Mouse (Mus musculus): ENCODE measurements around the gene Rrp12. TPM values are rescaled to one million over a fixed set of nuclear protein-coding genes. Genes with fewer than 3 reads are reported as not detected.
"Not testable (repeated sequence)": the region's sequence is repeated elsewhere in the genome, so short reads cannot be mapped to it uniquely, and the experiment has no call there.

Rrp12 gene
- polyA plus RNA-seq, 1 experiment from 2014 or later, result 15.4 TPM

- Histone ChIP-seq H3K4me1 (replicated peaks) (peaks cover 25% of the 10 kb centered on the region), H3K4me3 (peak overlapping the region; percentile 96; the same call in 1 of the 2 replicates), H3K4me2 (peak overlapping the region; percentile 79; the same call in 1 of the 2 replicates), H3K36me3 (peaks cover 39% of the 10 kb centered on the region)
- not testable (repeated sequence) for H3K27me3 ChIP-seq; H3K9ac ChIP-seq; ATAC-seq (ENCODE audit: low read depth); H3K27ac ChIP-seq (replicated peaks); H3K9me3 ChIP-seq
Measured at GRCm38 (mm10) chr19:41914592-41914882, 18.6 kb upstream of the Rrp12 start.

- Histone ChIP-seq H3K4me1 (replicated peaks) (peaks cover 25% of the 10 kb centered on the region), H3K27ac (replicated peaks) (no peak overlapping the region), H3K4me2 (peak overlapping the region; percentile 79), H3K27me3 (no peaks in the 10 kb centered on the region), H3K9ac (peak overlapping the region; percentile 92), H3K36me3 (peaks cover 33% of the 10 kb centered on the region), H3K9me3 (no peaks in the 10 kb centered on the region), H3K4me3 (peak overlapping the region; percentile 96)
- 49% methylated on average over 6 of the region's 6 CpGs for WGBS
- ATAC-seq (ENCODE audit: low read depth), result no peak
Measured at GRCm38 (mm10) chr19:41913774-41914591, 18.0 kb upstream of the Rrp12 start.

GRCm38 (mm10) chr19:41912121-41913080, 16.4 kb upstream of the Rrp12 start:
- under 1% methylated on average over 53 of the region's 53 CpGs for WGBS
- peak; percentile 82 for ATAC-seq (ENCODE audit: low read depth)
- peaks cover 27% of the 10 kb centered on the region for H3K36me3 ChIP-seq

GRCm38 (mm10) chr19:41911178-41912073, 15.5 kb upstream of the Rrp12 start, which contains the start of gene Pgam1:
Pgam1 (plus strand) TSS chr19:41911923.
- H3K4me3 ChIP-seq, result peak within 1 kb of the TSS; percentile 96
- H3K27me3 ChIP-seq, result no peaks in the 10 kb centered on the region
- H3K27ac ChIP-seq (replicated peaks), result peak within 1 kb of the TSS; percentile 93
- peak; percentile 95 for ATAC-seq (ENCODE audit: low read depth)
- H3K36me3 ChIP-seq, result peaks cover 17% of the 10 kb centered on the region
- 5% methylated on average over 53 of the region's 54 CpGs for WGBS
- no peaks in the 10 kb centered on the region for H3K9me3 ChIP-seq
- H3K4me1 ChIP-seq (replicated peaks), result peaks cover 31% of the 10 kb centered on the region
- H3K4me2 ChIP-seq, result peak within 1 kb of the TSS; percentile 79
- H3K9ac ChIP-seq, result peak within 1 kb of the TSS; percentile 92

More at GRCm38 (mm10) chr19:41912121-41913080, 16.4 kb upstream of the Rrp12 start:
- H3K9me3 ChIP-seq, result no peaks in the 10 kb centered on the region
- H3K9ac ChIP-seq, result peak overlapping the region; percentile 92
- peak overlapping the region; percentile 79 for H3K4me2 ChIP-seq
- no peaks in the 10 kb centered on the region for H3K27me3 ChIP-seq
- peak overlapping the region; percentile 93 for H3K27ac ChIP-seq (replicated peaks)
- H3K4me3 ChIP-seq, result peak overlapping the region; percentile 96
- H3K4me1 ChIP-seq (replicated peaks), result peaks cover 26% of the 10 kb centered on the region

- no peak overlapping the region for H3K4me3 ChIP-seq
- 90% methylated on average over 2 of the region's 2 CpGs for WGBS
- 0 out of 2 replicates have a peak, but pooled peaks cover 9% of the 10 kb centered on the region for H3K36me3 ChIP-seq
- no peak overlapping the region for H3K4me2 ChIP-seq
- H3K9ac ChIP-seq, result no peak overlapping the region
- no peak overlapping the region for H3K27ac ChIP-seq (replicated peaks)
- ATAC-seq (ENCODE audit: low read depth), result no peak
- H3K9me3 ChIP-seq, result no peaks in the 10 kb centered on the region
- no peaks in the 10 kb centered on the region for H3K27me3 ChIP-seq
- H3K4me1 ChIP-seq (replicated peaks), result peaks cover 31% of the 10 kb centered on the region
Measured at GRCm38 (mm10) chr19:41910396-41910795, 14.4 kb upstream of the Rrp12 start.

- H3K9me3 ChIP-seq, result no peaks in the 10 kb centered on the region
- no peaks in the 10 kb centered on the region for H3K36me3 ChIP-seq
- ATAC-seq (ENCODE audit: low read depth), result no peak
- H3K4me3 ChIP-seq, result no peak overlapping the region
- H3K4me2 ChIP-seq, result no peak overlapping the region
- H3K9ac ChIP-seq, result no peak overlapping the region
- no peaks in the 10 kb centered on the region for H3K27me3 ChIP-seq
- 88% methylated on average over 3 of the region's 3 CpGs for WGBS
- no peak overlapping the region for H3K27ac ChIP-seq (replicated peaks)
- H3K4me1 ChIP-seq (replicated peaks), result peaks cover 17% of the 10 kb centered on the region
Measured at GRCm38 (mm10) chr19:41908736-41909135, 12.8 kb upstream of the Rrp12 start.

GRCm38 (mm10) chr19:41907079-41907760, 11.2 kb upstream of the Rrp12 start:
- 0 out of 2 replicates have a peak, but pooled peaks cover 6% of the 10 kb centered on the region for H3K4me1 ChIP-seq (replicated peaks)
- no peak for ATAC-seq (ENCODE audit: low read depth)
- 59% methylated on average over 8 of the region's 8 CpGs for WGBS

GRCm38 (mm10) chr19:41906311-41907078, 10.5 kb upstream of the Rrp12 start:
- 72% methylated on average over 6 of the region's 6 CpGs for WGBS
- no peak overlapping the region for H3K4me2 ChIP-seq
- ATAC-seq (ENCODE audit: low read depth), result no peak

More at GRCm38 (mm10) chr19:41907079-41907760, 11.2 kb upstream of the Rrp12 start:
- no peak overlapping the region for H3K9ac ChIP-seq
- H3K9me3 ChIP-seq, result no peaks in the 10 kb centered on the region
- H3K4me3 ChIP-seq, result no peak overlapping the region
- H3K36me3 ChIP-seq, result no peaks in the 10 kb centered on the region
- no peaks in the 10 kb centered on the region for H3K27me3 ChIP-seq
- H3K27ac ChIP-seq (replicated peaks), result no peak overlapping the region
- H3K4me2 ChIP-seq, result no peak overlapping the region

GRCm38 (mm10) chr19:41905246-41905645, 9.3 kb upstream of the Rrp12 start:
- ATAC-seq (ENCODE audit: low read depth), result no peak
- Histone ChIP-seq H3K9ac (no peak overlapping the region), H3K27me3 (no peaks in the 10 kb centered on the region), H3K4me1 (replicated peaks) (0 out of 2 replicates have a peak, but pooled peaks cover 6% of the 10 kb centered on the region), H3K4me3 (no peak overlapping the region), H3K36me3 (no peaks in the 10 kb centered on the region), H3K27ac (replicated peaks) (no peak overlapping the region), H3K4me2 (no peak overlapping the region), H3K9me3 (no peaks in the 10 kb centered on the region)
- 89% methylated on average over 2 of the region's 2 CpGs for WGBS

More at GRCm38 (mm10) chr19:41906311-41907078, 10.5 kb upstream of the Rrp12 start:
- Histone ChIP-seq H3K4me1 (replicated peaks) (0 out of 2 replicates have a peak, but pooled peaks cover 6% of the 10 kb centered on the region), H3K9ac (no peak overlapping the region), H3K9me3 (no peaks in the 10 kb centered on the region), H3K4me3 (no peak overlapping the region), H3K27ac (replicated peaks) (no peak overlapping the region), H3K36me3 (no peaks in the 10 kb centered on the region), H3K27me3 (no peaks in the 10 kb centered on the region)

- WGBS, result 90% methylated on average over 10 of the region's 10 CpGs
- no peaks in the 10 kb centered on the region for H3K27me3 ChIP-seq
- no peak overlapping the region for H3K4me3 ChIP-seq
- no peaks in the 10 kb centered on the region for H3K9me3 ChIP-seq
- no peak overlapping the region for H3K4me2 ChIP-seq
- 0 out of 2 replicates have a peak, but pooled peaks cover 6% of the 10 kb centered on the region for H3K4me1 ChIP-seq (replicated peaks)
- no peak for ATAC-seq (ENCODE audit: low read depth)
- no peak overlapping the region for H3K27ac ChIP-seq (replicated peaks)
- no peaks in the 10 kb centered on the region for H3K36me3 ChIP-seq
- H3K9ac ChIP-seq, result no peak overlapping the region
Measured at GRCm38 (mm10) chr19:41902848-41903593, 7.0 kb upstream of the Rrp12 start.
